Mouse (Mus musculus) lung, embryonic 15.5 days (tissue): ENCODE data around the gene Cct8l1. TPM values are rescaled to one million over a fixed set of nuclear protein-coding genes. Genes with fewer than 3 reads are reported as not detected.
A peak's percentile ranks its signal among the peaks of the same experiment; 100 is the strongest.

Source experiments
- ATAC-seq: fragments of 200-750 bp; cut with Nextera tagmentation; 2 replicates; pipeline ENCODE4 v1.8.0; 2017; ENCODE audit warnings: moderate number of reproducible peaks, borderline replicate concordance; ENCODE audit not compliant: low FRiP score, low TSS enrichment; ENCODE audit errors: extremely low read depth
- H3K27ac ChIP-seq: fragments of 300-500 bp; sonication (generic); 2 replicates; pipeline ENCODE4 v1.5.1; 2015; ENCODE audit warnings: moderate library complexity, mild to moderate bottlenecking, inconsistent platforms
- H3K27me3 ChIP-seq: fragments of 300-500 bp; sonication (generic); 2 replicates; pipeline ENCODE4 v1.6.1; 2015; ENCODE audit warnings: inconsistent platforms
- H3K36me3 ChIP-seq: fragments of 300-500 bp; sonication (generic); 2 replicates; pipeline ENCODE4 v1.6.1; 2015; ENCODE audit warnings: inconsistent platforms
- H3K4me1 ChIP-seq: fragments of 300-500 bp; sonication (generic); 2 replicates; pipeline ENCODE4 v1.6.1; 2015; ENCODE audit warnings: inconsistent platforms
- H3K4me2 ChIP-seq: fragments of 300-500 bp; sonication (generic); 2 replicates; pipeline ENCODE4 v1.6.1; 2015; ENCODE audit warnings: inconsistent platforms, mild to moderate bottlenecking, moderate library complexity
- H3K4me3 ChIP-seq: fragments of 300-500 bp; sonication (generic); 2 replicates; pipeline ENCODE4 v1.5.1; 2015; ENCODE audit warnings: mild to moderate bottlenecking, inconsistent platforms
- H3K9ac ChIP-seq: fragments of 300-500 bp; sonication (generic); 2 replicates; pipeline ENCODE4 v1.6.1; 2015; ENCODE audit warnings: inconsistent platforms
- H3K9me3 ChIP-seq: fragments of 300-500 bp; sonication (generic); 2 replicates; pipeline ENCODE4 v1.6.1; 2016; ENCODE audit warnings: inconsistent platforms
- WGBS: fragments of 180-500 bp; shearing (Covaris S2); methylation state at CpG from one replicate; pipeline ENCODE4 v1.1.7; 2015; 5-methylcytosine and 5-hydroxymethylcytosine counted together
- polyA plus RNA-seq: library from polyadenylated mRNA; unstranded; fragments of >200 nt; fragmentation: Nextera tagmentation; extraction: Ambion mirVana; gene quantifications from 2 replicates; pipeline ENCODE4 v1.2.1, GENCODE M21; 2015

Cct8l1 gene
- polyA plus RNA-seq, 1 experiment from 2014 or later: not detected

GRCm38 (mm10) chr5:25506041-25506440 is 9.8 kb upstream of the Cct8l1 start:
- Histone ChIP-seq H3K36me3 (no peaks in the 10 kb centered on the region), H3K27me3 (no peaks in the 10 kb centered on the region), H3K4me3 (no peak overlapping the region), H3K9me3 (no peaks in the 10 kb centered on the region), H3K4me1 (no peaks in the 10 kb centered on the region), H3K9ac (no peak overlapping the region), H3K27ac (no peak overlapping the region), H3K4me2 (no peak overlapping the region)
- no peak for ATAC-seq
- WGBS: 78% methylated on average over 5 of the region's 5 CpGs

GRCm38 (mm10) chr5:25516301-25516895 is 531 bp downstream of the Cct8l1 start:
- no peaks in the 10 kb centered on the region for H3K9me3 ChIP-seq
- no peaks in the 10 kb centered on the region for H3K36me3 ChIP-seq
- H3K27ac ChIP-seq: no peak overlapping the region
- H3K27me3 ChIP-seq: no peaks in the 10 kb centered on the region
- no peak overlapping the region for H3K9ac ChIP-seq
- H3K4me3 ChIP-seq: no peak overlapping the region
- no peaks in the 10 kb centered on the region for H3K4me1 ChIP-seq
- H3K4me2 ChIP-seq: no peak overlapping the region
- ATAC-seq: no peak
- WGBS: 90% methylated on average over 11 of the region's 11 CpGs

GRCm38 (mm10) chr5:25517550-25517949 is 1.7 kb downstream of the Cct8l1 start:
- Histone ChIP-seq H3K36me3 (no peaks in the 10 kb centered on the region), H3K4me3 (no peak overlapping the region), H3K27me3 (no peaks in the 10 kb centered on the region), H3K9me3 (no peaks in the 10 kb centered on the region), H3K9ac (no peak overlapping the region), H3K4me1 (no peaks in the 10 kb centered on the region), H3K27ac (no peak overlapping the region), H3K4me2 (no peak overlapping the region)
- no peak for ATAC-seq
- 81% methylated on average over 5 of the region's 5 CpGs for WGBS

GRCm38 (mm10) chr5:25519820-25520219 is 4.0 kb downstream of the Cct8l1 start:
- Histone ChIP-seq H3K36me3 (no peaks in the 10 kb centered on the region), H3K4me2 (no peak overlapping the region), H3K27me3 (no peaks in the 10 kb centered on the region), H3K4me3 (no peak overlapping the region), H3K27ac (no peak overlapping the region), H3K9ac (no peak overlapping the region), H3K9me3 (no peaks in the 10 kb centered on the region), H3K4me1 (no peaks in the 10 kb centered on the region)
- WGBS: 60% methylated on average over 3 of the region's 3 CpGs
- ATAC-seq: no peak

DNA sequence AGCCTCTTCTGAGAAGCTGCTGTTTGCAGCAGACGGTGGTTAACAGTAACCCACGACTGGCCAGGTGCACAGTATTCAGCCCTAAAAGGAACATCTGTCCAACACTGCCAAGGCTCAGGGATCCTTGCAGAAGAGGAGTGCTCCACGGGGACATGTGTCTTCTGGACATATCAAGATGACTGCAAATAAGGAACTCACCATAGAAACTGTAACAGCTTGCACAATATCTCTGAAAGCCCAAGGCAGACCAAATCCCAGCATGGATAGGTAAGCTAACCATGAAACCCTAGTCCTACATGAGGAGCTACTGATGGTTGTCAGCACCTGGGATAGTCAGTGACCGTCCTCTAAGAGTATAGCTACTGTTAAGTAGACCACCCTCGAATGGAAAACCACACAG is 5.6 kb downstream of the Cct8l1 start:
- no peaks in the 10 kb centered on the region for H3K27me3 ChIP-seq
- ATAC-seq: no peak
- 72% methylated on average over 5 of the region's 5 CpGs for WGBS
- H3K9me3 ChIP-seq: no peaks in the 10 kb centered on the region
- H3K27ac ChIP-seq: no peak overlapping the region
- no peak overlapping the region for H3K9ac ChIP-seq
- no peaks in the 10 kb centered on the region for H3K4me1 ChIP-seq
- no peak overlapping the region for H3K4me3 ChIP-seq
- H3K4me2 ChIP-seq: no peak overlapping the region
- no peaks in the 10 kb centered on the region for H3K36me3 ChIP-seq

DNA sequence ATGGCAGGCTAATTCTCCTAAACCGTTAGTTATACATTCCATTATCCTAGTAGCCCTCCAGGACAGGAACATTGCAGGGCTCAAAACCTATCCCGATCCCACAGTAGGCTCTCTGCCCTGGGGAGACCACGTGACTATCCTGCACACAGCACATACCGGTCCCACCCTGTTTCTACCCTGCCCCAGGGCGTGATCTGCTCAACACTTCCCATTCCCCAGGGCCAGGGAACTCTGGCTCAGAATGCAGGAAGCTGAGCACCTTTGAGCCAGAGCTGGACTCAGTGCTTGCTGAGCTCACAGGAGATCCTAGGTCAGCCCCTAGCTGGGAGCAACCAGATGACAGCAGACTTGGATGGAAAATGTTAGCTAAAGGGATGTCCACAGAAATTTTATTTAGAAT is 10.2 kb downstream of the Cct8l1 start:
- Histone ChIP-seq H3K27ac (no peak overlapping the region), H3K9me3 (no peaks in the 10 kb centered on the region), H3K4me3 (no peak overlapping the region), H3K4me2 (no peak overlapping the region), H3K9ac (no peak overlapping the region), H3K36me3 (no peaks in the 10 kb centered on the region), H3K27me3 (no peaks in the 10 kb centered on the region), H3K4me1 (0 out of 2 replicates have a peak, but pooled peaks cover 2% of the 10 kb centered on the region)
- 34% methylated on average over 5 of the region's 5 CpGs for WGBS
- ATAC-seq: no peak

GRCm38 (mm10) chr5:25526926-25527325 is 11.1 kb downstream of the Cct8l1 start:
- ATAC-seq: no peak
- WGBS: 33% methylated on average over 4 of the region's 4 CpGs
- Histone ChIP-seq H3K9ac (no peak overlapping the region), H3K4me3 (no peak overlapping the region), H3K9me3 (no peaks in the 10 kb centered on the region), H3K27me3 (no peaks in the 10 kb centered on the region), H3K4me2 (no peak overlapping the region), H3K4me1 (0 out of 2 replicates have a peak, but pooled peaks cover 2% of the 10 kb centered on the region), H3K27ac (no peak overlapping the region), H3K36me3 (no peaks in the 10 kb centered on the region)

GRCm38 (mm10) chr5:25527971-25528370 is 12.1 kb downstream of the Cct8l1 start:
- no peak overlapping the region for H3K27ac ChIP-seq
- H3K9ac ChIP-seq: no peak overlapping the region
- no peak for ATAC-seq
- no peaks in the 10 kb centered on the region for H3K27me3 ChIP-seq
- 0 out of 2 replicates have a peak, but pooled peaks cover 2% of the 10 kb centered on the region for H3K4me1 ChIP-seq
- H3K4me3 ChIP-seq: no peak overlapping the region
- 64% methylated on average over 1 of the region's 1 CpGs for WGBS
- no peaks in the 10 kb centered on the region for H3K9me3 ChIP-seq
- no peaks in the 10 kb centered on the region for H3K36me3 ChIP-seq
- no peak overlapping the region for H3K4me2 ChIP-seq

DNA sequence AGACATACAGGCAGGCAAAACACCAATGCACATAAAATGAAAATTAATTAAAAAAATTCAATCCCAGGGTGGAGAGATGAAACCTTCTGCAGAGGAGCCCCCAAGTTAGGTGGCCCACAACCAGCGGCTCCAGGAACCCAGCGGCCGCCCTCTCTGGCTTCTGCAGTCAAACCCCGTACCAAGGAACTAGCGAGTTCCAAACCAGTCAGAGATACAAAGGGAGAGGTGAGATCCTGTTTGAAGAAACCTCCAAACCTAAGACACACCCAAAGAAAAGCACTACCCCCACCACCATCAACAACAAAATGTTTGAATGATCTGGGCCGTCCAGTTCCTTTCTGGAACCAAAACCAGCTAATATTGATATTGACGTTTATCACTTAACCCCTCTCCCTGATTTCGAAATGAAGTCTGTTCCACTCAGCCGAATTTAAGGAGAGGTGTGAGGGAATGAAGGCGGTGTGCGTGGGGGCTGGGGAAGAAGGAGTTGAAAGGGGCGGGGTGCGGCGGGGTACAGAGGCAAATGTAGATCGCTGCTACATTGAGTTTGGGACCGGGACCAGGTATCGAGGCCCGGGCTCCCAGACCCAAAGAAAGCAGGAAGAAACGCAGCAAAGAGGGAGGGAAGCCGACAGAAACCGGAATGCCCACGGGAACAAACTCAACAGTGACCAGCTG is 13.1 kb downstream of the Cct8l1 start:
- Histone ChIP-seq H3K4me1 (0 out of 2 replicates have a peak, but pooled peaks cover 2% of the 10 kb centered on the region), H3K9me3 (no peaks in the 10 kb centered on the region), H3K27ac (peak overlapping the region; percentile 91), H3K4me3 (peak overlapping the region; percentile 82), H3K36me3 (no peaks in the 10 kb centered on the region), H3K9ac (peak overlapping the region; percentile 58), H3K4me2 (peak overlapping the region; percentile 70), H3K27me3 (no peaks in the 10 kb centered on the region)
- WGBS: 7% methylated on average over 22 of the region's 22 CpGs
- peak; percentile 33; the same call in 1 of the 2 replicates for ATAC-seq

DNA sequence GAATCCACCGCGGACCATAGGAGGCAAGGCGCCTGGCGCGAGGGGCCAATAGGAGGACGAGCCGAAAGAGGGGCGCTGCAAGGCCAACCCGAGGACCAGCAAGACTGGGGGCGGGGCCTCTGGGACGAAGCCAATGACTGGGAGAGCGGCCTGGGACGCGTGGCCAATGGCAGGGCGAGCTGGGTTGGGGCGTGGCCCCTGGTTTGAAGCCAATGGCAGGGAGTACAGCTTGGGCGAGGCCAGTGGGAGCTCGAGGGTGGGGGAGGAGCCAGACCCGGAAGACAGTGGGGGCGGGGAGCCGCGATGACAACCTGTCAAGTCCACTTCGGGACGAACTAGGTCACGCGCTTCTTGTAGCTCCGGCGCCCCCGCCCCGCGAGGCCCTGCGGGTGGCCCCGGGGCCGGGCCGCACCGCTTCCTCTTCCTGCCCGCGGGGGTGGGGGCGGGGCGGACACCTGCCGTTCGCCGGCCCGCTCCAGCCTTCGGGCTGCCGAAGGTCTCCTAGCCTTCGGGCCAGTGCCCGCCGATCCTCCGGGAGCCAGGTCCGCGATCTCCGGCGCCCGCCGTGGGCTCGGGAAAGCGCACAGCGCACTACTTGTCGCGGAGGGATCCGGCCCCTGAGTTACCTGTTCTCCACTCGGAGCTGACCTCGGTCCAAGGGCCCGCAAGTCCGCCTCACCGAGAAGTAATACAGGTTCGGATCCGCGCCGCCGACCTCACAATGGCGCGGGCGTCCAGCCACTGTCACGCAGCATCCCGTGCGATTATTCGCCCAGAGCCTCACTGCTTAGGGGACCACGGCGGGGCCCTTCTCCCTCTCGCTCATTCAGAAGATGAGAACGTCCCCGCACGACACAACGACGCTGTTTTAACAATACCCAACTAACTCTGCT is 13.9 kb downstream of the Cct8l1 start:
- Histone ChIP-seq H3K36me3 (no peaks in the 10 kb centered on the region), H3K4me3 (peak overlapping the region; percentile 82), H3K4me1 (0 out of 2 replicates have a peak, but pooled peaks cover 2% of the 10 kb centered on the region), H3K27me3 (no peaks in the 10 kb centered on the region), H3K27ac (peak overlapping the region; percentile 97), H3K9ac (peak overlapping the region; percentile 58), H3K4me2 (peak overlapping the region; percentile 70), H3K9me3 (no peaks in the 10 kb centered on the region)
- under 1% methylated on average over 81 of the region's 87 CpGs for WGBS
- ATAC-seq: peak; percentile 99

DNA sequence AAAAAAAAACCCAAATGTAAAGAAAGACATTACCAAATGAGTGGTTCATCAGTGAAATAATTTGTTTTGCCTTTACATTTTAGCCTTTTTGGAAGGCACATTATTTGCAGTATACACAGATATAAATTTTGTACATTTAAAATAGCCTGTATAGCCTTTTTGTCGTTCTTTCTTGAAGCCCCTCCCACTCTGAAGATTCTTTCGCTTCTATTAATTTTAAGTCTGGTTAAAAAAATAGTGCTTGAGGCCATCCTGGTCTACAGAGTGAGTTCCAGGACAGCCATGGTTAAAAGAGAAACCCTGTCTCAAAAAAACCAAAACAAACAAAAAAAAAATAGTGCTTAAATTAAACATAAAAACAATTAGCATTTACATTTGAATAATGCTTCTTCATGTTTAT is 14.8 kb downstream of the Cct8l1 start:
- H3K36me3 ChIP-seq: no peaks in the 10 kb centered on the region
- no peaks in the 10 kb centered on the region for H3K27me3 ChIP-seq
- no peak overlapping the region for H3K27ac ChIP-seq
- ATAC-seq: no peak
- H3K9me3 ChIP-seq: no peaks in the 10 kb centered on the region
- 0 out of 2 replicates have a peak, but pooled peaks cover 2% of the 10 kb centered on the region for H3K4me1 ChIP-seq
- peak overlapping the region; percentile 82 for H3K4me3 ChIP-seq
- H3K4me2 ChIP-seq: peak overlapping the region; percentile 70
- 19% methylated on average over 2 of the region's 2 CpGs for WGBS
- H3K9ac ChIP-seq: no peak overlapping the region
